Mouse (Mus musculus) gastrocnemius, adult 2 months (tissue): Measurements from ENCODE around the gene Nfib. TPM values are rescaled to one million over a fixed set of nuclear protein-coding genes. Genes with fewer than 3 reads are reported as not detected.

Source experiments
- DNase-seq: peaks from one replicate; pipeline ENCODE4 v3.0.0; 2022
- H3K27ac ChIP-seq: fragments of 200-600 bp; 2 replicates; pipeline ENCODE4 v1.8.1; 2022; ENCODE audit warnings: mild to moderate bottlenecking
- H3K4me3 ChIP-seq: fragments of 200-600 bp; 2 replicates; pipeline ENCODE4 v1.8.1; 2022; ENCODE audit warnings: mild to moderate bottlenecking, moderate library complexity
- CTCF ChIP-seq: fragments of 200-600 bp; IDR thresholded peaks from 2 replicates; pipeline ENCODE4 v1.8.1; 2022; ENCODE audit warnings: antibody characterized with exemption, mild to moderate bottlenecking, moderate library complexity
- intact Hi-C: fragments of 180-260 bp; cut with DNase I; formaldehyde crosslinking; loops from one replicate; pipeline ENCODE4 v1.15.1; 2025
- long read RNA-seq, 2 experiments: library from polyadenylated mRNA; stranded (forward); transcript quantifications; one replicate each; pipeline ENCODE4 v2.0.0; 2021
- total RNA-seq, 2 experiments: library from RNA; stranded (reverse); gene quantifications; 2 replicates each; pipeline ENCODE4 v1.2.3; 2021

Gene Nfib
- total RNA-seq, result 10 to 100 TPM; 67.9 to 93.6 TPM
- long read RNA-seq, experiment 1, full-length matches to known transcripts, result 47 of 92 reads
- long read RNA-seq, experiment 1, partial matches to known transcripts, result 2 of 92 reads
- long read RNA-seq, experiment 1, other reads (novel, unspliced or antisense), result 43 of 92 reads
- long read RNA-seq, experiment 2, full-length matches to known transcripts, result 42 of 70 reads
- long read RNA-seq, experiment 2, partial matches to known transcripts, result 8 of 70 reads
- long read RNA-seq, experiment 2, other reads (novel, unspliced or antisense), result 20 of 70 reads

GRCm38 (mm10) chr4:82704841-82705794, at the start of gene Nfib:
Gene Nfib (minus strand): TSS chr4:82705750.
- intact Hi-C loops, result loop anchor here (5.0 kb wide), 1 partner anchor 57 kb away; no protein-coding TSS in a partner anchor
- H3K27ac ChIP-seq, result peak within 1 kb of the TSS; percentile 78; the same call in 1 of the 2 replicates
- TF ChIP-seq CTCF, result no peak
- no peak for DNase-seq
- H3K4me3 ChIP-seq, result peak within 1 kb of the TSS; percentile 1; the same call in 1 of the 2 replicates

GRCm38 (mm10) chr4:82735764-82736163, 30.2 kb upstream of the Nfib start:
- no peak for TF ChIP-seq CTCF
- DNase-seq, result no peak
- intact Hi-C loops, result no loop called here
- no peak overlapping the region for H3K27ac ChIP-seq
- H3K4me3 ChIP-seq, result no peak overlapping the region

DNA sequence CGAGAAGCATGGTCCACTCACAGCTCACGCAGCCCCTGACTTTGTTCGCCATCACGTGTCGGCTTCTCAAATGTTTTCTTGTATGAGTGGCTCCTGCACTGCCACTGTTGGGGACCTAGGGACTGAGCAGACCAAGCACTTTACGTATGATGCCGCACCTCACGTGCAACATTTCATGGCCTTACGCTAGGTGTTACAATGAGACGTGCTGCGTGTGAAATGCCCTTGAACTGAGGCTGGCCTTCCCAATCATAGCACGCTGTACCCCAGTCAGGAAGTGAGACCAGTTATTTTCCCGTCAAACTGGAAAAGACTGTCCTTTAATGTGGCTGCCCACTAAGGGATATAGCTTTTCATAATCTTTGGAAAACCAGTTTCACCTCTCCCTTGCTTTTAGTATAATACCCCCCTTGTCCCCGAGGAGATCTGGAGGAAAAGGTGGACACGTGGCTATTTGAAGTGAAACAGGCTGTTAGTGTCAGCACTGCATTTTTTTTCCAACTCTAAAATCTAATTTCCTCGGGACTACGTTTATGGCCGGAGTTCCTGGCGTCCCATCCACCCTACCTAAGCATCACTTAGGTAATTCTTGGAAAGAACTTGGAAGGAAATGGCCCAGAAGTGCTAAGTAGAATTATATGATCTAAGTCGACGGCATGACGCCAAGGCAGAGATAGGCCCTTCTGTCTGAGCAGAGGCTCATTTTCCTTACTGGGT, 29.4 kb upstream of the Nfib start:
- intact Hi-C loops, result no loop called here
- TF ChIP-seq CTCF, result no peak
- no peak overlapping the region for H3K27ac ChIP-seq
- no peak overlapping the region for H3K4me3 ChIP-seq
- no peak for DNase-seq

GRCm38 (mm10) chr4:82734348-82734747, 28.8 kb upstream of the Nfib start:
- Histone ChIP-seq H3K27ac (no peak overlapping the region), H3K4me3 (no peak overlapping the region)
- DNase-seq, result no peak
- TF ChIP-seq CTCF, result no peak
- intact Hi-C loops, result no loop called here

GRCm38 (mm10) chr4:82733636-82734035, 28.1 kb upstream of the Nfib start:
- DNase-seq, result no peak
- Histone ChIP-seq H3K27ac (no peak overlapping the region), H3K4me3 (no peak overlapping the region)
- intact Hi-C loops, result no loop called here
- TF ChIP-seq CTCF, result no peak

- no peak for TF ChIP-seq CTCF
- DNase-seq, result no peak
- intact Hi-C loops, result no loop called here
- Histone ChIP-seq H3K27ac (no peak overlapping the region), H3K4me3 (no peak overlapping the region)
Observed at GRCm38 (mm10) chr4:82730248-82730887, 24.8 kb upstream of the Nfib start.

DNA sequence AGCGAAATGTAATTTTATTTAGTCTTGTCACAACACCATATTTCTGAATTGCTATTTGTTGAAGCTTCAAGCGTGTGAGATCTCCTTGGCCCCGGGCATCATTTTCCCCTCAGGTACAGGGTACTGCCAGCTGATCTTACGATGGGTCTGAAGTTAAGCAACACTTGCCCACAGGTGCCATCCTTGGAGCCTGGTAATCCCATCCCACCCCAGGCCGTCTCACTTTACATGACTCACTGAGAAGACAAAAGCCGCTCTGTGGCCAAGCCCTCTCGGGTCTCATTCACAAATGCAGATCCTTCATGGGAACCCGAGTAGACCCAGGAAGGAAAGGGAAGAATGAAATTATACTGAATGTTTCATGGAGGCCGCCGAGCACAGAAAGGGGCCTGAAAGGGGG, 18.5 kb upstream of the Nfib start:
- TF ChIP-seq CTCF, result no peak
- Histone ChIP-seq H3K27ac (no peak overlapping the region), H3K4me3 (no peak overlapping the region)
- intact Hi-C loops, result no loop called here
- DNase-seq, result no peak

- no peak for TF ChIP-seq CTCF
- DNase-seq, result no peak
- no peak overlapping the region for H3K27ac ChIP-seq
- intact Hi-C loops, result no loop called here
- no peak overlapping the region for H3K4me3 ChIP-seq
Observed at GRCm38 (mm10) chr4:82723048-82723447, 17.5 kb upstream of the Nfib start.

DNA sequence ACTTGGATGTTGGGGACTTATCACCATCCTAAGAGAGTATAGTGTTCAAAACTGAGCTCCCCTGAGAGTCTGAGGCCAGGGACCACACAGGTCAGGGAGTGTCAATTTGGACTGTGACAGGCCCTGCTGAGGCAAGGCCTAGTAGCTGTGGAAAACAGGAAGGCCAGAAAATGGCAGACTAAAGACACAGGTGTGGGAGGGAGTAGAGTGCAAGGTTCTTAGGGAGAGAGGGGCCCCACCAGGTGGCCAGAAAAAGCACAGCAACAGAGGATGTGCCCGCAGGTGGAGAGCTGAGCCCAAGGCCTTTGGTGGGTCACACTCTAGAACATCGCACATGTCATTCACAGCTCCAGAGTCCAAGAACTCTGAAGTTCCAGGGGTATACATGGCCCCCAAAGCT, 10.3 kb upstream of the Nfib start:
- no peak for DNase-seq
- Histone ChIP-seq H3K27ac (no peak overlapping the region), H3K4me3 (no peak overlapping the region)
- intact Hi-C loops, result no loop called here
- TF ChIP-seq CTCF, result peak; percentile 16; the same call in 1 of the 2 replicates

DNA sequence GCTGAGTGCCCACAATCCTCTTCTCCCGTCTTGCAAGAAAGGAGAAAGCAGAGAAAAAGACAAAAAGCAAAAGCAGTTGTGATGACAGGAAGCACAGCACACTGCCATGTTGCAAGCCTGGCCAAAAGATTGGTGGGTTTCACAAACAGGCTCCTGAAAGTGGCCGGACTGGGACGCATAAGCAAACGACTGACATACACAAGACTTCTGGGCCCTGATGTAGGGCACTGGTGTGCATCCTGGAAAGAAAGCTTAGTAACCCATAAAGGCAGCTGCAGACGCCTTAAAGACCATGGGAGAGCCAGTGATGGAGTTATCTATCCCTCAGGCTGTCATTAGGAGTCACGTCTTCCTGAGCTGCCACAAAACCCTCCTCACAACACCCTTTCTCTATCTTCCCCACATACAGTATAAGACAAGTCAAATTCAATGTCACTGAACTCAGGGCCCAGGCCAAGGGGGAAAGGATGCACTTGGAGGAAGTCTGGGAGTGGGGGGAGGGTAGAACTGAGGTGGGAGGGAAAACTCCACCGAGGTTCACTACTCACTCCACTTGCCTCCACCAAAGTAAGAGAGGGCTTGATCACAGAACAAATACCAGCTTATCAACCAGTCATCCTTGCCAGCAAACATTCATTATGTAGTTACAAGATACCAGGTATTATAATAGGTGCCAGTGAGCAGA, 6.2 kb upstream of the Nfib start:
- H3K4me3 ChIP-seq, result no peak overlapping the region
- no peak overlapping the region for H3K27ac ChIP-seq
- TF ChIP-seq CTCF, result no peak
- DNase-seq, result no peak
- intact Hi-C loops, result no loop called here

- H3K4me3 ChIP-seq, result no peak overlapping the region
- intact Hi-C loops, result loop anchor here (5.0 kb wide), 1 partner anchor 53 kb away; no protein-coding TSS in a partner anchor
- no peak for DNase-seq
Observed at GRCm38 (mm10) chr4:82709666-82710065, 4.1 kb upstream of the Nfib start.

GRCm38 (mm10) chr4:82706012-82706411, 462 bp upstream of the Nfib start:
- no peak for DNase-seq
- no peak overlapping the region for H3K4me3 ChIP-seq
- peak overlapping the region; percentile 78; the same call in 1 of the 2 replicates for H3K27ac ChIP-seq
- no peak for TF ChIP-seq CTCF
- intact Hi-C loops, result loop anchor here (5.0 kb wide), 1 partner anchor 56 kb away; no protein-coding TSS in a partner anchor

More at GRCm38 (mm10) chr4:82709666-82710065, 4.1 kb upstream of the Nfib start:
- H3K27ac ChIP-seq, result no peak overlapping the region
- TF ChIP-seq CTCF, result no peak
